Mouse (Mus musculus) heart, embryonic 16.5 days (tissue): ENCODE data around the gene Gm20481. TPM values are rescaled to one million over a fixed set of nuclear protein-coding genes. Genes with fewer than 3 reads are reported as not detected.
"Not testable (repeated sequence)": the region's sequence is repeated elsewhere in the genome, so short reads cannot be mapped to it uniquely, and the experiment has no call there.

Experiments used
- ATAC-seq: fragments of 200-750 bp; cut with Nextera tagmentation; replicated peaks from 2 replicates; pipeline ENCODE4 v1.8.0; 2017; ENCODE audit warnings: moderate number of reproducible peaks; ENCODE audit not compliant: insufficient read depth, low FRiP score; ENCODE audit errors: extremely low read depth
- H3K27ac ChIP-seq: fragments of 300-500 bp; sonication (generic); 2 replicates; pipeline ENCODE4 v1.5.1; 2014; ENCODE audit warnings: mild to moderate bottlenecking, low read length, control low read depth, moderate library complexity
- H3K27me3 ChIP-seq: fragments of 300-500 bp; sonication (generic); 2 replicates; pipeline ENCODE4 v1.6.1; 2014; ENCODE audit warnings: low read length, mixed read lengths; ENCODE audit not compliant: control insufficient read depth, insufficient read depth
- H3K36me3 ChIP-seq: fragments of 300-500 bp; sonication (generic); 2 replicates; pipeline ENCODE4 v1.6.1; 2014; ENCODE audit not compliant: control insufficient read depth, insufficient read depth
- H3K4me1 ChIP-seq: fragments of 300-500 bp; sonication (generic); 2 replicates; pipeline ENCODE4 v1.6.1; 2014; ENCODE audit warnings: low read length, mixed read lengths; ENCODE audit not compliant: control insufficient read depth, insufficient read depth
- H3K4me2 ChIP-seq: fragments of 300-500 bp; sonication (generic); 2 replicates; pipeline ENCODE4 v1.6.1; 2014; ENCODE audit warnings: low read depth, mild to moderate bottlenecking, control low read depth, low read length
- H3K4me3 ChIP-seq: fragments of 300-500 bp; sonication (generic); 2 replicates; pipeline ENCODE4 v1.5.1; 2014; ENCODE audit warnings: mild to moderate bottlenecking, control low read depth, low read length
- H3K9ac ChIP-seq: fragments of 300-500 bp; sonication (generic); 2 replicates; pipeline ENCODE4 v1.6.1; 2014; ENCODE audit warnings: low read length, control low read depth
- H3K9me3 ChIP-seq: fragments of 300-500 bp; sonication (generic); replicated peaks from 2 replicates; pipeline ENCODE4 v1.6.1; 2016; ENCODE audit warnings: low read length; ENCODE audit not compliant: control insufficient read depth
- WGBS: fragments of 180-500 bp; shearing (Covaris S2); extraction: QIAGEN DNeasy Blood & Tissue Kit; methylation state at CpG from one replicate; pipeline ENCODE4 v1.1.7; 2014; 5-methylcytosine and 5-hydroxymethylcytosine counted together
- polyA plus RNA-seq: library from polyadenylated mRNA; unstranded; fragments of >200 nt; fragmentation: Nextera tagmentation; extraction: Ambion mirVana; gene quantifications from 2 replicates; pipeline ENCODE4 v1.2.1, GENCODE M21; 2015

Gene Gm20481
- polyA plus RNA-seq, result not detected in 2 replicates

- 51% methylated on average over 6 of the region's 11 CpGs for WGBS
- H3K4me2 ChIP-seq, H3K36me3 ChIP-seq, H3K9ac ChIP-seq, ATAC-seq, H3K27ac ChIP-seq, H3K9me3 ChIP-seq, H3K4me3 ChIP-seq, H3K4me1 ChIP-seq: not testable (repeated sequence)
- H3K27me3 ChIP-seq, result peaks cover 15% of the 10 kb centered on the region
Measured at GRCm38 (mm10) chr17:34969822-34970221, at the start of gene Gm20481. Gene Gm20481, plus strand, starts transcription at chr17:34969912.

- Histone ChIP-seq H3K4me1 (no peaks in the 10 kb centered on the region), H3K9me3 (no peaks in the 10 kb centered on the region), H3K9ac (no peak overlapping the region), H3K4me3 (no peak overlapping the region), H3K27me3 (no peaks in the 10 kb centered on the region), H3K27ac (no peak overlapping the region), H3K36me3 (no peaks in the 10 kb centered on the region), H3K4me2 (no peak overlapping the region)
- no peak for ATAC-seq
- WGBS, result 43% methylated on average over 6 of the region's 6 CpGs
Measured at GRCm38 (mm10) chr17:34922939-34923338, 46.8 kb upstream of the Gm20481 start.

- Histone ChIP-seq H3K9me3 (no peaks in the 10 kb centered on the region), H3K27ac (no peak overlapping the region), H3K4me1 (no peaks in the 10 kb centered on the region), H3K27me3 (no peaks in the 10 kb centered on the region), H3K9ac (no peak overlapping the region), H3K4me2 (no peak overlapping the region), H3K4me3 (no peak overlapping the region), H3K36me3 (no peaks in the 10 kb centered on the region)
- 61% methylated on average over 5 of the region's 5 CpGs for WGBS
- no peak for ATAC-seq
Measured at GRCm38 (mm10) chr17:34924258-34924657, 45.5 kb upstream of the Gm20481 start.

GRCm38 (mm10) chr17:34927306-34928019, 42.2 kb upstream of the Gm20481 start:
- Histone ChIP-seq H3K4me1 (0 out of 2 replicates have a peak, but pooled peaks cover 7% of the 10 kb centered on the region), H3K27me3 (no peaks in the 10 kb centered on the region), H3K9me3 (no peaks in the 10 kb centered on the region), H3K4me3 (no peak overlapping the region), H3K4me2 (no peak overlapping the region), H3K9ac (no peak overlapping the region), H3K27ac (no peak overlapping the region), H3K36me3 (no peaks in the 10 kb centered on the region)
- WGBS, result 79% methylated on average over 18 of the region's 18 CpGs
- ATAC-seq, result no peak

- Histone ChIP-seq H3K36me3 (no peaks in the 10 kb centered on the region), H3K27me3 (no peaks in the 10 kb centered on the region), H3K9ac (no peak overlapping the region), H3K9me3 (no peaks in the 10 kb centered on the region), H3K27ac (no peak overlapping the region), H3K4me2 (no peak overlapping the region), H3K4me3 (no peak overlapping the region), H3K4me1 (0 out of 2 replicates have a peak, but pooled peaks cover 7% of the 10 kb centered on the region)
- 30% methylated on average over 4 of the region's 4 CpGs for WGBS
- no peak for ATAC-seq
Measured at GRCm38 (mm10) chr17:34928841-34929240, 40.9 kb upstream of the Gm20481 start.

GRCm38 (mm10) chr17:34931061-34931734, 38.5 kb upstream of the Gm20481 start, which contains the start of gene Neu1:
Gene Neu1, plus strand, starts transcription at chr17:34931253.
- ATAC-seq, result peak; percentile 98
- WGBS, result under 1% methylated on average over 38 of the region's 38 CpGs
- H3K4me2 ChIP-seq, result peak within 1 kb of the TSS; percentile 99
- H3K4me1 ChIP-seq, result 0 out of 2 replicates have a peak, but pooled peaks cover 7% of the 10 kb centered on the region
- H3K4me3 ChIP-seq, result peak within 1 kb of the TSS; percentile 80
- H3K27me3 ChIP-seq, result no peaks in the 10 kb centered on the region
- H3K9me3 ChIP-seq, result no peaks in the 10 kb centered on the region
- H3K36me3 ChIP-seq, result 0 out of 2 replicates have a peak, but pooled peaks cover 3% of the 10 kb centered on the region
- peak within 1 kb of the TSS; percentile 90 for H3K9ac ChIP-seq
- H3K27ac ChIP-seq, result peak within 1 kb of the TSS; percentile 54

- Histone ChIP-seq H3K4me3 (peak overlapping the region; percentile 80), H3K27me3 (no peaks in the 10 kb centered on the region), H3K9me3 (no peaks in the 10 kb centered on the region), H3K4me1 (0 out of 2 replicates have a peak, but pooled peaks cover 7% of the 10 kb centered on the region), H3K36me3 (0 out of 2 replicates have a peak, but pooled peaks cover 3% of the 10 kb centered on the region), H3K4me2 (peak overlapping the region; percentile 99), H3K9ac (peak overlapping the region; percentile 90), H3K27ac (no peak overlapping the region)
- ATAC-seq, result peak; percentile 12; the same call in 1 of the 2 replicates
- WGBS, result 13% methylated on average over 14 of the region's 14 CpGs
Measured at GRCm38 (mm10) chr17:34931735-34932098, 38.0 kb upstream of the Gm20481 start.

- 79% methylated on average over 8 of the region's 8 CpGs for WGBS
- Histone ChIP-seq H3K27me3 (no peaks in the 10 kb centered on the region), H3K4me1 (0 out of 2 replicates have a peak, but pooled peaks cover 7% of the 10 kb centered on the region), H3K27ac (no peak overlapping the region), H3K4me3 (peak overlapping the region; percentile 80), H3K4me2 (peak overlapping the region; percentile 99), H3K9me3 (no peaks in the 10 kb centered on the region), H3K36me3 (0 out of 2 replicates have a peak, but pooled peaks cover 3% of the 10 kb centered on the region), H3K9ac (peak overlapping the region; percentile 90)
- ATAC-seq, result no peak
Measured at GRCm38 (mm10) chr17:34932287-34932686, 37.4 kb upstream of the Gm20481 start.

- no peak for ATAC-seq
- Histone ChIP-seq H3K4me2 (0 out of 2 replicates have a peak overlapping the region, but pooled peaks have one; percentile 9), H3K27me3 (no peaks in the 10 kb centered on the region), H3K27ac (no peak overlapping the region), H3K9ac (no peak overlapping the region), H3K4me1 (0 out of 2 replicates have a peak, but pooled peaks cover 7% of the 10 kb centered on the region), H3K4me3 (no peak overlapping the region), H3K9me3 (no peaks in the 10 kb centered on the region), H3K36me3 (0 out of 2 replicates have a peak, but pooled peaks cover 3% of the 10 kb centered on the region)
- WGBS, result 76% methylated on average over 24 of the region's 24 CpGs
Measured at GRCm38 (mm10) chr17:34934031-34934430, 35.7 kb upstream of the Gm20481 start.
